Mouse (Mus musculus) spleen, adult 2 months (tissue): ENCODE measurements around the gene Camk2g. TPM values are rescaled to one million over a fixed set of nuclear protein-coding genes. Genes with fewer than 3 reads are reported as not detected.
A peak's percentile ranks its signal among the peaks of the same experiment; 100 is the strongest.

ENCODE experiments used
- DNase-seq, 2 experiments: peaks; one replicate each; pipeline versions ENCODE4 v3.0.0 to v3.0.0-alpha.2; 2012 to 2021; ENCODE audit warnings: low spot score in 2 of 2, low read depth in 1 of 2
- H3K27ac ChIP-seq: fragments of 200-500 bp; 2 replicates; pipeline ENCODE4 v1.5.1; 2012; ENCODE audit warnings: low read length, inconsistent platforms; ENCODE audit not compliant: insufficient read depth
- H3K27me3 ChIP-seq: fragments of 200-500 bp; 2 replicates; pipeline ENCODE4 v1.6.1; 2012; ENCODE audit warnings: mild to moderate bottlenecking, moderate library complexity, low read length, inconsistent platforms; ENCODE audit not compliant: control insufficient read depth, insufficient read depth
- H3K36me3 ChIP-seq: fragments of 200-500 bp; 2 replicates; pipeline ENCODE4 v1.6.1; 2012; ENCODE audit warnings: mild to moderate bottlenecking, low read length, inconsistent platforms; ENCODE audit not compliant: control insufficient read depth, insufficient read depth
- H3K4me1 ChIP-seq: fragments of 200-500 bp; 2 replicates; pipeline ENCODE4 v1.6.1; 2011; ENCODE audit warnings: inconsistent platforms; ENCODE audit not compliant: control insufficient read depth, insufficient read depth, insufficient read length
- H3K4me3 ChIP-seq: fragments of 200-500 bp; 2 replicates; pipeline ENCODE4 v1.5.1; 2011; ENCODE audit warnings: mild to moderate bottlenecking, inconsistent platforms; ENCODE audit not compliant: insufficient read depth, insufficient read length; ENCODE audit errors: extremely low read depth
- CTCF ChIP-seq: fragments of 200-500 bp; IDR thresholded peaks from 2 replicates; pipeline ENCODE4 v1.5.1; 2011; ENCODE audit warnings: mild to moderate bottlenecking, inconsistent platforms; ENCODE audit not compliant: insufficient read depth, insufficient read length, insufficient replicate concordance; ENCODE audit errors: extremely low read depth
- POLR2A ChIP-seq: fragments of 200-500 bp; IDR thresholded peaks from 2 replicates; pipeline ENCODE4 v1.6.1; 2011; ENCODE audit warnings: low read depth, low read length, inconsistent platforms
- WGBS: fragments of 180-500 bp; shearing (Covaris S2); methylation state at CpG from one replicate; pipeline ENCODE4 v1.1.7; 2018; 5-methylcytosine and 5-hydroxymethylcytosine counted together
- polyA plus RNA-seq: library from polyadenylated mRNA; depleted of rRNA; stranded (reverse); fragments of >200 nt; gene quantifications from 2 replicates; pipeline ENCODE4 v1.2.3, GENCODE M21; 2012

Camk2g gene
- polyA plus RNA-seq, 1 experiment: 15.7 TPM

GRCm38 (mm10) chr14:20834136-20834535, 40.2 kb upstream of the Camk2g start:
- H3K27ac ChIP-seq: no peak overlapping the region
- H3K36me3 ChIP-seq: no peaks in the 10 kb centered on the region
- TF ChIP-seq POLR2A (no peak), CTCF (no peak)
- no peak overlapping the region for H3K4me3 ChIP-seq
- H3K27me3 ChIP-seq: peaks cover 2% of the 10 kb centered on the region; the same call in 1 of the 2 replicates
- 54% methylated on average over 7 of the region's 7 CpGs for WGBS
- no peak for DNase-seq
- H3K4me1 ChIP-seq: peaks cover 6% of the 10 kb centered on the region

- TF ChIP-seq CTCF (no peak), POLR2A (no peak)
- DNase-seq: no peak
- no peaks in the 10 kb centered on the region for H3K36me3 ChIP-seq
- H3K27ac ChIP-seq: no peak overlapping the region
- H3K4me1 ChIP-seq: peaks cover 9% of the 10 kb centered on the region
- peaks cover 2% of the 10 kb centered on the region; the same call in 1 of the 2 replicates for H3K27me3 ChIP-seq
- H3K4me3 ChIP-seq: no peak overlapping the region
- WGBS: 76% methylated on average over 4 of the region's 4 CpGs
These were observed 39.6 kb upstream of the Camk2g start for GRCm38 (mm10) chr14:20833525-20833924.

GRCm38 (mm10) chr14:20831915-20832314, 38.0 kb upstream of the Camk2g start:
- 69% methylated on average over 1 of the region's 1 CpGs for WGBS
- peaks cover 11% of the 10 kb centered on the region for H3K4me1 ChIP-seq
- no peak for TF ChIP-seq CTCF
- no peak for TF ChIP-seq POLR2A

GRCm38 (mm10) chr14:20831141-20831910, 37.4 kb upstream of the Camk2g start:
- TF ChIP-seq POLR2A (no peak), CTCF (no peak)
- no peaks in the 10 kb centered on the region for H3K27me3 ChIP-seq
- H3K4me3 ChIP-seq: no peak overlapping the region
- H3K27ac ChIP-seq: no peak overlapping the region
- DNase-seq: no peak
- H3K4me1 ChIP-seq: peaks cover 11% of the 10 kb centered on the region
- WGBS: 89% methylated on average over 9 of the region's 9 CpGs
- no peaks in the 10 kb centered on the region for H3K36me3 ChIP-seq

More at GRCm38 (mm10) chr14:20831915-20832314, 38.0 kb upstream of the Camk2g start:
- no peak overlapping the region for H3K4me3 ChIP-seq
- no peak overlapping the region for H3K27ac ChIP-seq
- H3K36me3 ChIP-seq: no peaks in the 10 kb centered on the region
- peaks cover 2% of the 10 kb centered on the region; the same call in 1 of the 2 replicates for H3K27me3 ChIP-seq
- DNase-seq: no peak

- H3K4me3 ChIP-seq: peak overlapping the region; percentile 7
- 7% methylated on average over 12 of the region's 12 CpGs for WGBS
- peak in 1 of 2 experiments; percentile 50 for DNase-seq
These were observed 35.9 kb upstream of the Camk2g start for GRCm38 (mm10) chr14:20829523-20830366.

GRCm38 (mm10) chr14:20828524-20828923, 34.6 kb upstream of the Camk2g start:
- 50% methylated on average over 3 of the region's 3 CpGs for WGBS
- no peak overlapping the region for H3K4me3 ChIP-seq
- TF ChIP-seq POLR2A (no peak), CTCF (no peak)
- no peaks in the 10 kb centered on the region for H3K27me3 ChIP-seq
- peak overlapping the region; percentile 8; the same call in 1 of the 2 replicates for H3K27ac ChIP-seq
- no peaks in the 10 kb centered on the region for H3K36me3 ChIP-seq
- peaks cover 11% of the 10 kb centered on the region for H3K4me1 ChIP-seq
- DNase-seq: no peak

More at GRCm38 (mm10) chr14:20829523-20830366, 35.9 kb upstream of the Camk2g start:
- peaks cover 11% of the 10 kb centered on the region for H3K4me1 ChIP-seq
- no peaks in the 10 kb centered on the region for H3K36me3 ChIP-seq
- no peaks in the 10 kb centered on the region for H3K27me3 ChIP-seq
- TF ChIP-seq CTCF: no peak
- peak overlapping the region; percentile 81 for H3K27ac ChIP-seq
